Mouse (Mus musculus): Measurements from ENCODE around the gene Lrit2. TPM values are rescaled to one million over a fixed set of nuclear protein-coding genes. Genes with fewer than 3 reads are reported as not detected.

The Lrit2 gene
- total RNA-seq, 2 experiments from 2014 or later: not detected

DNA sequence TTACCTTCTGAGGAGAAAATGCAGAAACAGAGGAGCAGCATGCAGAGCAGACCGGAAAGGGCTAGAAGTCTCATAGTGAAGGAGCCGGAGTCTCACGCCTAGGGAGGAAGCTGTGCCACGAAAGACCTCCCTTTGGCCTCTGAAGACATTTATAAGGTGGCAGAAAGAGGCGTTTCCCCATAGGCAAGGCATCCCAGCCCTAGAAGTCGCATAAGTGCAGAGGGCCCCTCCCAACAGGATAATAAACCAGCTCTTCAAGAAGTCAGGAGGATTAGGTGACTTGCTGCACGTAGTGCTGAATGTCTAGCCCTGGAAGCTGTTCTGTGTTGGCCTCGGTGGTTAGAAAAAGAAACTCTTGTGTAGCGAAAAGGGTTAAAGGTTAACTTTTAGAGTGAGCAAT lies 42.2 kb downstream of the Lrit2 start:
- ATAC-seq (replicated peaks; ENCODE audit: low FRiP score, poor library complexity, severe bottlenecking): no peak

GRCm38 (mm10) chr14:37110456-37110855 lies 42.7 kb downstream of the Lrit2 start:
- ATAC-seq (replicated peaks; ENCODE audit: low FRiP score, poor library complexity, severe bottlenecking): no peak

- no peak for ATAC-seq (replicated peaks; ENCODE audit: low FRiP score, poor library complexity, severe bottlenecking)
These were observed 43.6 kb downstream of the Lrit2 start for GRCm38 (mm10) chr14:37111371-37111770.

DNA sequence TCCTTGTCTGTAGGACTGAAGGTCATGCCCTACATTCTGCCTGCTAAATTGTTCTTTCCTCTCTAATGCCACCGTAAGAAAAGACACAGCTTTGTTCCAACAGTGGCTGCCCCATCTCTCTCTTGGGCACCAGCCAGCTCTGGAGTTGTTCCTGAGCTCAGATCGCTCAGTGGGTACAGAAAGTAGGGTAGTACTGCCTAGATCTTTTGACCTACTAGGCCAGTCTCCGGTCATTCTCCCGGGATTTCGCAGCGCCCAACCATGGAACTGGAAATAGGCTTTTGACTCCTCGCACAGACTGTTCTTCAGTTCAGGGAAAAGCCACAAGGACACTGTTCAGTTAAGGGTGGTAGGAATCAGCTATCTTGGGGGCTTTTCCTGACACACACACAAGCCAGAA lies 45.2 kb downstream of the Lrit2 start:
- no peak for ATAC-seq (replicated peaks; ENCODE audit: low FRiP score, poor library complexity, severe bottlenecking)

GRCm38 (mm10) chr14:37113922-37114321 lies 46.2 kb downstream of the Lrit2 start, which contains the start of gene 2610528A11Rik:
Gene 2610528A11Rik (minus strand): TSS chr14:37114022.
- ATAC-seq (replicated peaks; ENCODE audit: low FRiP score, poor library complexity, severe bottlenecking): no peak

DNA sequence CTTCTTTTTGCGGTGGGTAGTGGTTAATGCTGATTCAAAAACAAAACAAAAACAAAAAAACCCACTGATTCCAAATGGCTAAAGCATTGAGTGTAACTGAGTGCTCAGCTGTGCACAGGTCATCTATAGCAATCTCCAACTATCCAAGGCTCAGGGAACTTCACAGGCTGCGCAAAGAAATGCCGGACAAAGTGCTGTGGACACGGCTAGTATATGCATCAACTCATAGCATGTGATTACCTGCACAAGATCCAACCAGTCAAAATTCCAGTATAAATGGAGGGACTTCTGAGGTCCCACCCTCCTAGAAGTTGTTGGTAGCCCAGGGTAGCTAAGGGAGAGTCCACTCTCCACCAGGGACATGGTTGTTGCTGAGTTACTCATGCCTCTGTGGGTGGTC lies 51.5 kb downstream of the Lrit2 start:
- ATAC-seq (replicated peaks; ENCODE audit: low FRiP score, poor library complexity, severe bottlenecking): no peak

Other genes starting within 250 kb of the Lrit2 start
- 3.8 and 5.2 TPM in 2 replicates for gene Ccser2, start 99.2 kb upstream of the Lrit2 start, total RNA-seq (2015; ENCODE audit: low replicate concordance)
- 2.9 and 3.2 TPM in 2 replicates for gene Ccser2, start 99.2 kb upstream of the Lrit2 start, total RNA-seq (2017; ENCODE audit: low replicate concordance)
- gene Rgr, start 19.0 kb upstream of the Lrit2 start, total RNA-seq (2015; ENCODE audit: low replicate concordance): not detected in 2 replicates
- gene Rgr, start 19.0 kb upstream of the Lrit2 start, total RNA-seq (2017; ENCODE audit: low replicate concordance): not detected in 2 replicates
- gene Lrit1, start 13.1 kb upstream of the Lrit2 start, total RNA-seq (2015; ENCODE audit: low replicate concordance): not detected in 2 replicates
- gene Lrit1, start 13.1 kb upstream of the Lrit2 start, total RNA-seq (2017; ENCODE audit: low replicate concordance): not detected in 2 replicates
- 0.42 TPM in 1 of 2 replicates, not detected in the other for gene Cdhr1, start 30.4 kb downstream of the Lrit2 start, total RNA-seq (2015; ENCODE audit: low replicate concordance)
- not detected in 2 replicates for gene Cdhr1, start 30.4 kb downstream of the Lrit2 start, total RNA-seq (2017; ENCODE audit: low replicate concordance)
- gene 2610528A11Rik, start 46.1 kb downstream of the Lrit2 start, total RNA-seq (2015; ENCODE audit: low replicate concordance): not detected in 2 replicates
- not detected in 2 replicates for gene 2610528A11Rik, start 46.1 kb downstream of the Lrit2 start, total RNA-seq (2017; ENCODE audit: low replicate concordance)
- 190 and 199 TPM in 2 replicates for gene Ghitm, start 67.3 kb downstream of the Lrit2 start, total RNA-seq (2015; ENCODE audit: low replicate concordance)
- gene Ghitm, start 67.3 kb downstream of the Lrit2 start, total RNA-seq (2017; ENCODE audit: low replicate concordance): 230 and 266 TPM in 2 replicates

All from erythroblast, adult 5-6 weeks (primary cell).